Mouse (Mus musculus) pancreas, adult 10 weeks (tissue): ENCODE data around the gene Arhgef3. TPM values are rescaled to one million over a fixed set of nuclear protein-coding genes. Genes with fewer than 3 reads are reported as not detected.

ENCODE experiments used
- polyA plus RNA-seq: library from polyadenylated mRNA; stranded (reverse); fragments of 350-450 nt; fragmentation: Illumina TruSeq; extraction: RNeasy Lipid Tissue Mini Kit (QIAGEN cat#74804); gene quantifications from one replicate; pipeline ENCODE4 v1.2.3, GENCODE M21; 2015; ENCODE audit warnings: low read depth, low replicate concordance; ENCODE audit not compliant: insufficient read depth

Gene Arhgef3
- 8.0 TPM for polyA plus RNA-seq

DNA sequence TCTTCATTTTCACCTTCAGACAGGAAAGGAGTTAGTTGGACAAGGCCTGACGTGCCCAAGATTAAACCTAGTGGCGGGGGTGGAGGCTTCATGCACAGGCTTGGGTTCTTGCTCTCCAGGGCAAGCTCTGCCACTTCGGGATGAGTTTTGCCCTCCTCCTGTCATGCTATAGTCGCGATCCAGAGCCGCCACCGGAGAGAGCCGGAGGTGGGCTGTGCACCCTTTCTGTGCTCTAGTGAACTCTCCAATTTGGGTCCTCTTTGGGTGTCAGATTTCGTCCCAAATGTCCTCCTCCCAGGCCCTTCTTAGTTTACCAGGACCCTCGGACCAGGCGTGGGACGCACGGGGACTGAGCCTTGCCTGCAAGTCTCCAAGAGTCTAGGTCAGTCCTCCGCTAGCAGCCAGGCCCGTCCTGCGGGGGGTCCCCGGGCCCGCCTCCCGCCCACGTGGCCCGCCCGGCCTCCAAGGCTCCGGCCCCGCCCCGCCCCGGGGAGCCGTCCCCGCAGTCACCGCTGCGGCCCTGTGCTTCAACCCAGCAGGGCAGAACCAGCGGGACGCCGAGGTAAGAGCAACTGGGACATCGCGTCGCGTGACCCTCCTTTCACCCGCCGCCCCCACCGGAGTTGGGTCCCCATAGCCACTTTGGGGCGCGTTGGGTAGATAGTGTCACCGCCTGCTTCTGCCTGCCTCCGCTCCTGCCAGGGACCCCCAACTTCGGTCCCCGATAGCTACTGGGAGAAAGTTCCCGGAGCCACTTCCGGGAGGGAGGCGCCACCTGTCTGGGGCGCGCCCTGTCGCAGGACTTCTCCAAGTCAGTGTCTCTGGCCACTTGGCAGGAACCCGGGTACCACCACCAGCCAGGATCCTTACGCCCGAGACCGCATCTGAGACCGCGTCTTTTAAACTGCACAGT lies at the start of gene Arhgef3:
Gene Arhgef3, plus strand, starts transcription at position 538 of the 913 bp plus-strand sequence.

DNA sequence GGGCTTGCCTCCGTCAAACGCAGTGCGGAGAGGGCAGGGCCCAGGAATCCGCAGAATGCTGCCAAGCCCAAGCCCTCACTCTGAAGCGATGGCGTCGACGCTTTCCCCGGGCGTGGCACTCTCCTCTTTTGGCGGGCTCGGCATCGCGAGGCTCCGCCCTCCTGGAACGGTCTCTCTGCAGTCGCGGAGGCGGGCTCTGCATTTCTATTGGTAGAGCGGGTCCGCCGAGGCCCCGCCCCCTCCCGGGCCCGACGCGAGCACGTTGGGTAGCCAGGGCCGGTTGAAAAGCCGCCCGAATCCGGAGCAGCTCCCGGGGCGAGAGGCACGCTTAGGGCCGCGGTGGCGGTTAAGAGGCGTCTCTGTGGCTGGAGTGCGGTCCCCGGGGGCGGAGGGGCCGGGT lies 313.9 kb downstream of the Arhgef3 start, which contains the start of gene Fam208a:
Gene Fam208a, plus strand, starts transcription at position 262 of the 400 bp plus-strand sequence.

Other genes with a start within 250 kb of the Arhgef3 start
- not detected for gene Asb14, start 220.3 kb upstream of the Arhgef3 start, polyA plus RNA-seq
- 4.0 TPM for gene Appl1, start 143.7 kb upstream of the Arhgef3 start, polyA plus RNA-seq
- not detected for gene Hesx1, start 120.5 kb upstream of the Arhgef3 start, polyA plus RNA-seq
- gene Il17rd, start 76.0 kb upstream of the Arhgef3 start, polyA plus RNA-seq: 2.3 TPM